Mouse (Mus musculus) CH12.LX (cell line): ENCODE measurements around the gene Ccdc83. TPM values are rescaled to one million over a fixed set of nuclear protein-coding genes. Genes with fewer than 3 reads are reported as not detected.

Experiments
- DNase-seq: peaks from one replicate; pipeline ENCODE4 v3.0.0-alpha.2; 2013; ENCODE audit errors: extremely low read depth
- H3K27ac ChIP-seq: 2 replicates; pipeline ENCODE4 v1.5.1; 2012; ENCODE audit warnings: low read depth, mild to moderate bottlenecking, control low read depth, moderate library complexity; ENCODE audit not compliant: insufficient read depth
- H3K27me3 ChIP-seq: replicated peaks from 2 replicates; pipeline ENCODE3; 2012; ENCODE audit warnings: inconsistent platforms
- H3K36me3 ChIP-seq, 2 experiments: replicated peaks in 1 of 2; 2 replicates each; pipeline versions ENCODE3 to v1.6.1; 2012; ENCODE audit warnings: inconsistent platforms in 1 of 2, low read length in 1 of 2, mild to moderate bottlenecking in 1 of 2, mixed read lengths in 1 of 2, moderate library complexity in 1 of 2; ENCODE audit not compliant: control insufficient read depth in 1 of 2, insufficient read depth in 1 of 2
- H3K4me1 ChIP-seq, 2 experiments: 2 replicates each; pipeline ENCODE4 v1.6.1; 2012; ENCODE audit warnings: inconsistent platforms in 1 of 2, moderate library complexity in 1 of 2; ENCODE audit not compliant: insufficient read depth in 2 of 2, control insufficient read depth in 1 of 2
- H3K4me2 ChIP-seq: 2 replicates; pipeline ENCODE4 v1.6.1; 2012; ENCODE audit warnings: low read depth, mild to moderate bottlenecking, control low read depth; ENCODE audit not compliant: poor library complexity, insufficient read depth, severe bottlenecking
- H3K4me3 ChIP-seq, 3 experiments: fragments of 150-350 bp in 1 of 3; sonication (generic) in 1 of 3; replicated peaks in 1 of 3; 2 replicates each; pipeline versions ENCODE3 to v1.5.1; 2011 to 2012; ENCODE audit warnings: low read depth in 2 of 3, low read length in 2 of 3, mild to moderate bottlenecking in 2 of 3, moderate library complexity in 2 of 3, control low read depth in 1 of 3, improper control_type of control experiment in 1 of 3, inconsistent platforms in 1 of 3, mixed read lengths in 1 of 3; ENCODE audit not compliant: poor library complexity in 1 of 3
- H3K79me2 ChIP-seq: replicated peaks from 2 replicates; pipeline ENCODE4 v1.6.1; 2012; ENCODE audit warnings: mild to moderate bottlenecking, moderate library complexity; ENCODE audit not compliant: control insufficient read depth, poor library complexity, insufficient read depth, severe bottlenecking; ENCODE audit errors: extremely low read depth
- H3K9ac ChIP-seq: 2 replicates; pipeline ENCODE4 v1.6.1; 2012; ENCODE audit warnings: low read depth, mild to moderate bottlenecking, control low read depth, moderate library complexity; ENCODE audit not compliant: insufficient read depth
- H3K9me3 ChIP-seq: replicated peaks from 2 replicates; pipeline ENCODE3; 2012; ENCODE audit warnings: low read length, inconsistent platforms, mixed read lengths
- BHLHE40 ChIP-seq: IDR thresholded peaks from 2 replicates; pipeline ENCODE4 v1.6.1; 2011; ENCODE audit warnings: mild to moderate bottlenecking, low read depth, low read length, improper control_type of control experiment
- CHD1 ChIP-seq: IDR thresholded peaks from 2 replicates; pipeline ENCODE4 v1.6.1; 2012; ENCODE audit warnings: low read depth, low read length, improper control_type of control experiment, inconsistent platforms
- CTCF ChIP-seq, 2 experiments: IDR thresholded peaks in 1 of 2; conservative IDR thresholded peaks in 1 of 2; 2 replicates each; pipeline ENCODE4 v1.5.1; 2011 to 2012; ENCODE audit warnings: low read depth in 2 of 2, low read length in 2 of 2, improper control_type of control experiment in 1 of 2, inconsistent platforms in 1 of 2, mild to moderate bottlenecking in 1 of 2, moderate library complexity in 1 of 2
- E2F4 ChIP-seq: IDR thresholded peaks from 2 replicates; pipeline ENCODE4 v1.6.1; 2011; ENCODE audit warnings: low read depth, low read length, improper control_type of control experiment; ENCODE audit not compliant: insufficient replicate concordance
- EP300 ChIP-seq: IDR thresholded peaks from 2 replicates; pipeline ENCODE4 v1.6.1; 2011; ENCODE audit warnings: low read length, improper control_type of control experiment
- ETS1 ChIP-seq: conservative IDR thresholded peaks from 2 replicates; pipeline ENCODE4 v1.6.1; 2012; ENCODE audit warnings: low read depth, mild to moderate bottlenecking, inconsistent platforms, low read length, improper control_type of control experiment, moderate library complexity
- GABPA ChIP-seq: IDR thresholded peaks from 2 replicates; pipeline ENCODE4 v1.6.1; 2012; ENCODE audit warnings: low read depth, low read length, improper control_type of control experiment, inconsistent platforms; ENCODE audit not compliant: insufficient replicate concordance
- HCFC1 ChIP-seq: IDR thresholded peaks from 2 replicates; pipeline ENCODE4 v1.6.1; 2012; ENCODE audit warnings: low read depth, mild to moderate bottlenecking, inconsistent platforms, low read length, improper control_type of control experiment
- IRF4 ChIP-seq: IDR thresholded peaks from 2 replicates; pipeline ENCODE4 v1.6.1; 2014; ENCODE audit warnings: low read depth, mild to moderate bottlenecking, inconsistent platforms, low read length, improper control_type of control experiment
- JUN ChIP-seq: IDR thresholded peaks from 2 replicates; pipeline ENCODE4 v1.6.1; 2011; ENCODE audit warnings: low read depth, mild to moderate bottlenecking, low read length, improper control_type of control experiment, moderate library complexity; ENCODE audit not compliant: insufficient read depth
- JUND ChIP-seq: conservative IDR thresholded peaks from 2 replicates; pipeline ENCODE4 v1.6.1; 2011; ENCODE audit warnings: low read depth, low read length, improper control_type of control experiment
- MAFK ChIP-seq: IDR thresholded peaks from 2 replicates; pipeline ENCODE4 v1.6.1; 2011; ENCODE audit warnings: low read length, improper control_type of control experiment; ENCODE audit not compliant: insufficient replicate concordance
- MAX ChIP-seq: IDR thresholded peaks from 2 replicates; pipeline ENCODE4 v1.6.1; 2011; ENCODE audit warnings: low read length, improper control_type of control experiment
- MYC ChIP-seq: IDR thresholded peaks from 2 replicates; pipeline ENCODE4 v1.6.1; 2011; ENCODE audit warnings: low read depth, mild to moderate bottlenecking, improper control_type of control experiment, low read length
- NELFE ChIP-seq: IDR thresholded peaks from 2 replicates; pipeline ENCODE4 v1.6.1; 2011; ENCODE audit warnings: low read depth, low read length, improper control_type of control experiment
- NRF1 ChIP-seq: IDR thresholded peaks from 2 replicates; pipeline ENCODE4 v1.6.1; 2014; ENCODE audit warnings: low read depth, mild to moderate bottlenecking, inconsistent platforms, low read length, improper control_type of control experiment, moderate library complexity
- PAX5 ChIP-seq: IDR thresholded peaks from 2 replicates; pipeline ENCODE4 v1.6.1; 2012; ENCODE audit warnings: low read length, inconsistent platforms, mixed read lengths
- POLR2AphosphoS2 ChIP-seq: IDR thresholded peaks from 2 replicates; pipeline ENCODE4 v1.6.1; 2011; ENCODE audit warnings: low read depth, low read length, improper control_type of control experiment
- RAD21 ChIP-seq: IDR thresholded peaks from 2 replicates; pipeline ENCODE4 v1.6.1; 2011; ENCODE audit warnings: low read depth, mild to moderate bottlenecking, low read length, improper control_type of control experiment, moderate library complexity
- RCOR1 ChIP-seq: conservative IDR thresholded peaks from 2 replicates; pipeline ENCODE4 v1.6.1; 2012; ENCODE audit warnings: low read depth, mild to moderate bottlenecking, inconsistent platforms, low read length, improper control_type of control experiment
- SIN3A ChIP-seq: IDR thresholded peaks from 2 replicates; pipeline ENCODE4 v1.6.1; 2012; ENCODE audit warnings: low read length, improper control_type of control experiment, inconsistent platforms
- SMC3 ChIP-seq: IDR thresholded peaks from 2 replicates; pipeline ENCODE4 v1.6.1; 2011; ENCODE audit warnings: low read depth, low read length, improper control_type of control experiment
- TCF12 ChIP-seq: IDR thresholded peaks from 2 replicates; pipeline ENCODE4 v1.6.1; 2014; ENCODE audit warnings: low read depth, mild to moderate bottlenecking, inconsistent platforms, low read length, improper control_type of control experiment
- USF2 ChIP-seq: conservative IDR thresholded peaks from 2 replicates; pipeline ENCODE4 v1.6.1; 2011; ENCODE audit warnings: low read depth, low read length, improper control_type of control experiment
- ZC3H11A ChIP-seq: IDR thresholded peaks from 2 replicates; pipeline ENCODE4 v1.6.1; 2012; ENCODE audit warnings: low read depth, mild to moderate bottlenecking, inconsistent platforms, low read length, improper control_type of control experiment
- ZNF384 ChIP-seq: IDR thresholded peaks from 2 replicates; pipeline ENCODE4 v1.6.1; 2012; ENCODE audit warnings: low read depth, low read length, improper control_type of control experiment, inconsistent platforms
- dilution Hi-C: fragments of 300-500 bp; cut with MboI; formaldehyde crosslinking; loops from 2 replicates; pipeline ENCODE4 v1.14.3; 2020; ENCODE audit warnings: low sequenced_read_pairs; ENCODE audit not compliant: extremely low pct_unique_long_range_greater_than_20kb, extremely low pct_ligation_motif_present
- in situ Hi-C: fragments of 300-500 bp; cut with MboI; formaldehyde crosslinking; loops from 3 replicates; pipeline ENCODE4 v1.14.3; 2019; ENCODE audit warnings: low sequenced_read_pairs, low pct_ligation_motif_present, low pct_unique_long_range_greater_than_20kb, mixed read lengths
- polyA plus RNA-seq: library from polyadenylated mRNA; unstranded; fragments of >175 nt; gene quantifications from 2 replicates; pipeline ENCODE4 v1.2.1, GENCODE M21; 2012; ENCODE audit warnings: low read depth; ENCODE audit not compliant: insufficient read length
- total RNA-seq, 2 experiments: library from RNA; depleted of rRNA; stranded (reverse); fragments of 300-350 nt in 1 of 2; fragments of >200 nt in 1 of 2; gene quantifications; 2 replicates each; pipeline ENCODE4 v1.2.3; 2012 to 2014

Ccdc83 gene
- total and polyA plus RNA-seq, 3 experiments: not detected

DNA sequence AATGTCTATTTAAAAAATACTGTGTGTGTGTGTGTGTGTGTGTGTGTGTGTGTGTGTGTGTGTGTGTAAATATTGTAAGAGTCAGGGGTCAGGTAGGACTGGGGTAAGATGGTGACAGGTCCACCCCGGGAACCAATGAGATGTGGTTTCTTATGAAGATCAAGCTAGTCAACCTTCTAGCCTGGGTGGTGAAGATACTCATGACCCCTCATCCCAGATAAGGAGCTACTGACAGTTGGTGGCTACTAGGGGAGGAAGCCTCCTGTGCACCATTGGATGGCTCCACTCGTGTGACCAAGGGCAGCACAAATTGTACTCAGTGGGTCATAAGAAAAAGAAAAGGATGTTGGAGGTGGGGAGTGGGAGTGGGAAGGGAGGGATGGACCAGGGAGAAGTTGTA, 5.7 kb downstream of the Ccdc83 start:
- in situ Hi-C loops: loop anchor here (10.0 kb wide), 1 partner anchor 255 kb away; no protein-coding TSS in a partner anchor
- Histone ChIP-seq H3K36me3 (no peaks in the 10 kb centered on the region), H3K9ac (no peak overlapping the region), H3K9me3 (no peaks in the 10 kb centered on the region), H3K27ac (no peak overlapping the region), H3K27me3 (no peaks in the 10 kb centered on the region), H3K4me1 (peaks cover 0 to 9% of the 10 kb centered on the region in 2 experiments; a peak in 1 of 4 replicates), H3K79me2 (no peaks in the 10 kb centered on the region), H3K4me3 (no peak overlapping the region), H3K4me2 (no peak overlapping the region)
- dilution Hi-C loops: no loop called here
- TF ChIP-seq NELFE: no peak
- no peak for TF ChIP-seq CHD1
- no peak for TF ChIP-seq NRF1
- TF ChIP-seq MAFK: no peak
- TF ChIP-seq ETS1: no peak
- no peak for TF ChIP-seq EP300
- no peak for TF ChIP-seq BHLHE40
- no peak for TF ChIP-seq ZNF384
- no peak for TF ChIP-seq IRF4
- no peak for TF ChIP-seq PAX5
- TF ChIP-seq HCFC1: no peak
- no peak for TF ChIP-seq USF2
- DNase-seq: no peak

DNA sequence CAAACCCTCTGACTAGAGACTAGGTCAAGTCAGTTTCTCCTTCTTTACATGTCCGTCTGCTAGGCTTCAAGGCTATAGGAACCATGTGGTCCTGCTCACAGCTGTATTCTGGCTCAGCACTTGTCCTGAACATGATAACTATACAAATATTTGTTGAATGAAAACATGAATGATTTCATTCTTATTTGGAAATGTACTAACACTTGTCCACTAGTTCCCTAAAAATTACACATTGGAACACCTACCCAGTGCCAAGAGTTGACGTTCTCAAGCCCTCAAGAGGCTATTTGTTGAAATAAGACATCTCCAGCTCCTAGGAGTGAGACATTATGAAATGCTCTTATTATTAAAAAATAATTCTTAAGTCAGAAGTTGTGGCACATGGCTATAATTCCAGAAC, 6.9 kb downstream of the Ccdc83 start:
- H3K27me3 ChIP-seq: no peaks in the 10 kb centered on the region
- no peak overlapping the region for H3K4me3 ChIP-seq
- H3K79me2 ChIP-seq: no peaks in the 10 kb centered on the region
- TF ChIP-seq JUND: no peak
- no peak for TF ChIP-seq MYC
- no peak for TF ChIP-seq RAD21
- TF ChIP-seq PAX5: no peak
- no peak for TF ChIP-seq JUN
- no peak for TF ChIP-seq TCF12
- no peak for TF ChIP-seq MAFK
- no peak for TF ChIP-seq USF2
- TF ChIP-seq POLR2AphosphoS2: no peak
- TF ChIP-seq GABPA: no peak
- no peak for TF ChIP-seq MAX
- TF ChIP-seq IRF4: no peak
- no peak for TF ChIP-seq E2F4
- no peak for TF ChIP-seq NRF1
- TF ChIP-seq ZC3H11A: no peak
- TF ChIP-seq CTCF (conservative IDR thresholded peaks at IDR 0.05 in 1 of 2, IDR thresholded peaks at IDR 0.05 in 1 of 2; ENCODE audit: low read depth in 2 of 2, low read length in 2 of 2): no peak
- no peak for TF ChIP-seq ETS1
- no peak for TF ChIP-seq RCOR1
- no peak for TF ChIP-seq SMC3
- no peak for TF ChIP-seq SIN3A
- DNase-seq: no peak
- dilution Hi-C loops: no loop called here
- H3K4me2 ChIP-seq: no peak overlapping the region
- peaks cover 0 to 9% of the 10 kb centered on the region in 2 experiments; a peak in 1 of 4 replicates for H3K4me1 ChIP-seq
- no peak overlapping the region for H3K9ac ChIP-seq
- in situ Hi-C loops: no loop called here
- no peaks in the 10 kb centered on the region for H3K36me3 ChIP-seq
- no peaks in the 10 kb centered on the region for H3K9me3 ChIP-seq
- no peak overlapping the region for H3K27ac ChIP-seq
